8 mouse cellular contexts compared by ENCODE assay signal in genomic region chr7:131370648-131371469, GRCm38 (mm10). TPM values are rescaled to one million over a fixed set of nuclear protein-coding genes. Genes with fewer than 3 reads are reported as not detected.
DNase-seq lines count a peak whose midpoint lies in the region; ATAC-seq lines count a peak whose summit lies in the region.

Gene Pstk (plus strand): TSS chr7:131371141.

- no peaks in the 10 kb centered on the region for H3K9me3 ChIP-seq in forebrain, embryonic 14.5 days (replicated peaks; ENCODE audit: control insufficient read depth, low read length)
- no peaks in the 10 kb centered on the region for H3K9me3 ChIP-seq in neural tube, embryonic 15.5 days (replicated peaks)

- intact Hi-C loops in heart, postnatal 14 days (cut with DNase I), result loop anchor here (5.0 kb wide), 2 partner anchors 36 to 511 kb away; no protein-coding TSS in a partner anchor

- H3K9ac ChIP-seq in forebrain, embryonic 14.5 days (ENCODE audit: low read length), result peak within 1 kb of the TSS; percentile 93
- H3K9ac ChIP-seq in neural tube, embryonic 15.5 days (replicated peaks), result peak within 1 kb of the TSS; percentile 90

- H3K27me3 ChIP-seq in forebrain, embryonic 14.5 days (replicated peaks; ENCODE audit: control insufficient read depth, insufficient read depth, low read length), result no peaks in the 10 kb centered on the region
- no peaks in the 10 kb centered on the region for H3K27me3 ChIP-seq in neural tube, embryonic 15.5 days (replicated peaks)

- peak within 1 kb of the TSS; percentile 75 for H3K4me2 ChIP-seq in forebrain, embryonic 14.5 days (ENCODE audit: low read length)
- H3K4me2 ChIP-seq in neural tube, embryonic 15.5 days, result peak within 1 kb of the TSS; percentile 65

- H3K4me1 ChIP-seq in forebrain, embryonic 14.5 days (ENCODE audit: control insufficient read depth, insufficient read depth, low read length), result peaks cover 6% of the 10 kb centered on the region; the same call in 1 of the 2 replicates
- peaks cover 11% of the 10 kb centered on the region for H3K4me1 ChIP-seq in neural tube, embryonic 15.5 days

- peak; percentile 96 for ATAC-seq in forebrain, embryonic 14.5 days
- peak; percentile 94 for ATAC-seq in neural tube, embryonic 15.5 days (ENCODE audit: low FRiP score)

- peak; percentile 91 for DNase-seq in ES-CJ7 (ENCODE audit: low read depth, low spot score)
- DNase-seq in cerebellum, adult 11 months, result peak; percentile 91
- DNase-seq in forebrain, embryonic 14.5 days (ENCODE audit: low spot score), result peak; percentile 91
- DNase-seq in heart, postnatal 14 days, result peak; percentile 93 to 94
- peak; percentile 90 for DNase-seq in layer of hippocampus, adult 11-12 months (ENCODE audit: low spot score)
- peak; percentile 87 for DNase-seq in lung, adult 18-20 months
- peak; percentile 89 for DNase-seq in testis, postnatal 14 days (ENCODE audit: low spot score)

- peak within 1 kb of the TSS; percentile 82 for H3K27ac ChIP-seq in forebrain, embryonic 14.5 days (ENCODE audit: low read depth, low read length)
- H3K27ac ChIP-seq in neural tube, embryonic 15.5 days (replicated peaks), result peak within 1 kb of the TSS; percentile 94

- WGBS in forebrain, embryonic 14.5 days, result 5% methylated on average over 47 of the region's 47 CpGs
- WGBS in neural tube, embryonic 15.5 days, result 5% methylated on average over 47 of the region's 47 CpGs

- H3K36me3 ChIP-seq in forebrain, embryonic 14.5 days (ENCODE audit: control insufficient read depth, insufficient read depth, low read length), result no peaks in the 10 kb centered on the region
- 0 out of 2 replicates have a peak, but pooled peaks cover 6% of the 10 kb centered on the region for H3K36me3 ChIP-seq in neural tube, embryonic 15.5 days

- peak within 1 kb of the TSS; percentile 69 for H3K4me3 ChIP-seq in forebrain, embryonic 14.5 days (ENCODE audit: low read depth, low read length)
- H3K4me3 ChIP-seq in neural tube, embryonic 15.5 days (replicated peaks), result peak within 1 kb of the TSS; percentile 75

RNA-seq across cellular contexts. Expression of gene Pstk, which starts in this region (rescaled TPM):
- 33.1 and 33.9 TPM in 2 replicates for polyA plus RNA-seq in forebrain, embryonic 14.5 days (2014; fragmentation: Nextera tagmentation; extraction: Ambion mirVana)
- total RNA-seq in heart, postnatal 14 days (2021), result 10 to 100 TPM; 49.2 to 50.3 TPM
- 56.3 and 57.6 TPM in 2 replicates for polyA plus RNA-seq in neural tube, embryonic 15.5 days (2015; fragmentation: Nextera tagmentation; extraction: Ambion mirVana)

Comparison
In these comparisons a context has a peak if more than half of its experiments do, and no peak if none do; other contexts are left out.
1. Peak in every context shown above with its lines: DNase-seq, ATAC-seq, H3K4me3 ChIP-seq and H3K27ac ChIP-seq.